Mouse (Mus musculus): Measurements from ENCODE around the gene Trpm3. TPM values are rescaled to one million over a fixed set of nuclear protein-coding genes. Genes with fewer than 3 reads are reported as not detected.
A peak's percentile ranks its signal among the peaks of the same experiment; 100 is the strongest.

Gene Trpm3
- total and polyA plus RNA-seq, 2 experiments from 2014 or later = 19.1 to 64.7 TPM

- DNase-seq (ENCODE audit: low spot score) (no peak), ATAC-seq (ENCODE audit: low FRiP score) (no peak)
Measured at GRCm38 (mm10) chr19:22869853-22870252, 731.0 kb downstream of the Trpm3 start.

GRCm38 (mm10) chr19:22872456-22872855 lies 733.6 kb downstream of the Trpm3 start:
- Histone ChIP-seq H3K27ac (ENCODE audit: low read depth, low read length) (no peak overlapping the region), H3K27me3 (ENCODE audit: insufficient read depth, low read length) (no peaks in the 10 kb centered on the region), H3K9me3 (ENCODE audit: low read length) (no peaks in the 10 kb centered on the region), H3K4me1 (ENCODE audit: insufficient read depth, low read length) (no peaks in the 10 kb centered on the region), H3K4me2 (ENCODE audit: low read depth, low read length, poor library complexity, severe bottlenecking) (no peak overlapping the region), H3K36me3 (ENCODE audit: insufficient read depth, low read length) (no peaks in the 10 kb centered on the region), H3K9ac (replicated peaks; ENCODE audit: low read length, poor library complexity, severe bottlenecking) (no peak overlapping the region), H3K4me3 (ENCODE audit: low read depth, low read length) (no peak overlapping the region)
- TF ChIP-seq CTCF (IDR thresholded peaks at IDR 0.05) = no peak
- DNase-seq (ENCODE audit: low spot score) (no peak), ATAC-seq (ENCODE audit: low FRiP score) (no peak)
- WGBS = 28% methylated on average over 5 of the region's 5 CpGs

More at GRCm38 (mm10) chr19:22869853-22870252, 731.0 kb downstream of the Trpm3 start:
- H3K27me3 ChIP-seq (ENCODE audit: insufficient read depth, low read length) = no peaks in the 10 kb centered on the region
- no peak for TF ChIP-seq CTCF (IDR thresholded peaks at IDR 0.05)
- H3K27ac ChIP-seq (ENCODE audit: low read depth, low read length) = no peak overlapping the region
- H3K9me3 ChIP-seq (ENCODE audit: low read length) = no peaks in the 10 kb centered on the region
- WGBS = 92% methylated on average over 2 of the region's 2 CpGs
- H3K4me2 ChIP-seq (ENCODE audit: low read depth, low read length, poor library complexity, severe bottlenecking) = no peak overlapping the region
- H3K36me3 ChIP-seq (ENCODE audit: insufficient read depth, low read length) = no peaks in the 10 kb centered on the region
- H3K9ac ChIP-seq (replicated peaks; ENCODE audit: low read length, poor library complexity, severe bottlenecking) = no peak overlapping the region
- H3K4me1 ChIP-seq (ENCODE audit: insufficient read depth, low read length) = no peaks in the 10 kb centered on the region
- H3K4me3 ChIP-seq (ENCODE audit: low read depth, low read length) = no peak overlapping the region

- WGBS = 75% methylated on average over 1 of the region's 1 CpGs
Measured at GRCm38 (mm10) chr19:22880199-22880598, 741.4 kb downstream of the Trpm3 start.

GRCm38 (mm10) chr19:22882670-22883111 lies 743.8 kb downstream of the Trpm3 start:
- TF ChIP-seq CTCF (IDR thresholded peaks at IDR 0.05) = no peak
- H3K4me3 ChIP-seq (ENCODE audit: low read depth, low read length) = no peak overlapping the region
- H3K27me3 ChIP-seq (ENCODE audit: insufficient read depth, low read length) = no peaks in the 10 kb centered on the region
- H3K4me2 ChIP-seq (ENCODE audit: low read depth, low read length, poor library complexity, severe bottlenecking) = no peak overlapping the region
- H3K27ac ChIP-seq (ENCODE audit: low read depth, low read length) = no peak overlapping the region
- WGBS = 83% methylated on average over 3 of the region's 3 CpGs
- no peaks in the 10 kb centered on the region; the same call in 1 of the 2 replicates for H3K36me3 ChIP-seq (ENCODE audit: insufficient read depth, low read length)
- ATAC-seq (ENCODE audit: low FRiP score) (no peak), DNase-seq (ENCODE audit: low spot score) (no peak)
- no peaks in the 10 kb centered on the region for H3K9me3 ChIP-seq (ENCODE audit: low read length)
- H3K9ac ChIP-seq (replicated peaks; ENCODE audit: low read length, poor library complexity, severe bottlenecking) = no peak overlapping the region
- H3K4me1 ChIP-seq (ENCODE audit: insufficient read depth, low read length) = no peaks in the 10 kb centered on the region

More at GRCm38 (mm10) chr19:22880199-22880598, 741.4 kb downstream of the Trpm3 start:
- Histone ChIP-seq H3K4me3 (ENCODE audit: low read depth, low read length) (no peak overlapping the region), H3K9me3 (ENCODE audit: low read length) (no peaks in the 10 kb centered on the region), H3K36me3 (ENCODE audit: insufficient read depth, low read length) (no peaks in the 10 kb centered on the region), H3K27ac (ENCODE audit: low read depth, low read length) (no peak overlapping the region), H3K9ac (replicated peaks; ENCODE audit: low read length, poor library complexity, severe bottlenecking) (no peak overlapping the region), H3K4me1 (ENCODE audit: insufficient read depth, low read length) (no peaks in the 10 kb centered on the region), H3K27me3 (ENCODE audit: insufficient read depth, low read length) (no peaks in the 10 kb centered on the region), H3K4me2 (ENCODE audit: low read depth, low read length, poor library complexity, severe bottlenecking) (no peak overlapping the region)
- no peak for ATAC-seq (ENCODE audit: low FRiP score)
- DNase-seq (ENCODE audit: low spot score) = no peak
- no peak for TF ChIP-seq CTCF (IDR thresholded peaks at IDR 0.05)

GRCm38 (mm10) chr19:22883154-22883553 lies 744.3 kb downstream of the Trpm3 start:
- Histone ChIP-seq H3K4me1 (ENCODE audit: insufficient read depth, low read length) (no peaks in the 10 kb centered on the region), H3K9me3 (ENCODE audit: low read length) (no peaks in the 10 kb centered on the region), H3K9ac (replicated peaks; ENCODE audit: low read length, poor library complexity, severe bottlenecking) (no peak overlapping the region), H3K27me3 (ENCODE audit: insufficient read depth, low read length) (no peaks in the 10 kb centered on the region), H3K4me2 (ENCODE audit: low read depth, low read length, poor library complexity, severe bottlenecking) (no peak overlapping the region), H3K27ac (ENCODE audit: low read depth, low read length) (no peak overlapping the region), H3K4me3 (ENCODE audit: low read depth, low read length) (no peak overlapping the region), H3K36me3 (ENCODE audit: insufficient read depth, low read length) (no peaks in the 10 kb centered on the region; the same call in 1 of the 2 replicates)
- no peak for TF ChIP-seq CTCF (IDR thresholded peaks at IDR 0.05)
- ATAC-seq (ENCODE audit: low FRiP score) = no peak
- 91% methylated on average over 7 of the region's 7 CpGs for WGBS
- no peak for DNase-seq (ENCODE audit: low spot score)

GRCm38 (mm10) chr19:22883744-22884317 lies 745.0 kb downstream of the Trpm3 start:
- ATAC-seq (ENCODE audit: low FRiP score) (peak; percentile 85), DNase-seq (ENCODE audit: low spot score) (peak; percentile 84)
- Histone ChIP-seq H3K27me3 (ENCODE audit: insufficient read depth, low read length) (no peaks in the 10 kb centered on the region), H3K9ac (replicated peaks; ENCODE audit: low read length, poor library complexity, severe bottlenecking) (no peak overlapping the region; the same call in 1 of the 2 replicates), H3K4me2 (ENCODE audit: low read depth, low read length, poor library complexity, severe bottlenecking) (peak overlapping the region; percentile 51), H3K4me3 (ENCODE audit: low read depth, low read length) (no peak overlapping the region), H3K9me3 (ENCODE audit: low read length) (no peaks in the 10 kb centered on the region), H3K36me3 (ENCODE audit: insufficient read depth, low read length) (no peaks in the 10 kb centered on the region; the same call in 1 of the 2 replicates), H3K27ac (ENCODE audit: low read depth, low read length) (no peak overlapping the region), H3K4me1 (ENCODE audit: insufficient read depth, low read length) (no peaks in the 10 kb centered on the region)
- peak; percentile 89 for TF ChIP-seq CTCF (IDR thresholded peaks at IDR 0.05)
- 19% methylated on average over 18 of the region's 18 CpGs for WGBS
